17 mouse cellular contexts compared by ENCODE assay signal in the genomic region with DNA sequence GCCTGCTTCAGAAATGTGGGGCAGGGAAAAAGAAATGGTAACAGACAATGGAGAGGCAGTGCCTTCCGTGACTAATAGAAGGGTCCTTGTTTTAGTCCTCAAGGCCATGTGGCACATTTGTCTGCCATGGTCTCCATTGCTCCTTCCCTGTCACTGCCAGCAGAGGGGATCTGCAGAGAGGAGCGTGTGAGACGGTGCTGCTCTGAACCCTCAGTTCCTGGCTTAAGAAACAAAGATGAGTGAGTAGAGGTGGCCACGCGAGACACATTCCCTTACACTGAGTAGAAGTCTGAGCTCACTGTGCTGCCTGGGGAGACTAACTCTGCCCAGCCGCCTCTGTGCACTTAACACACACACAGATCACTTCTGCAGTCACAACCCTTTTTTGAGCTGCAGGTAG.
DNase-seq lines count a peak whose midpoint lies in the region; ATAC-seq and TF ChIP-seq lines count a peak whose summit lies in the region.
"Had no signal": no experiment of that assay in that cellular context is flagged by ENCODE, and none has a peak within 500 bp of the region (broad histone marks: within the 10 kb centered on the region; RNA-seq: fewer than 3 reads in every experiment).

No protein-coding gene starts in this region.

- TF ChIP-seq CTCF in forebrain, postnatal 0 days (IDR thresholded peaks at IDR 0.05; ENCODE audit: low read depth) = peak; percentile 47

- WGBS in forebrain, postnatal 0 days = 44% methylated on average over 6 of the region's 6 CpGs
- 50% methylated on average over 6 of the region's 6 CpGs for WGBS in forebrain, embryonic 16.5 days
- 61% methylated on average over 6 of the region's 6 CpGs for WGBS in limb, embryonic 10.5 days

- no peak overlapping the region for H3K9ac ChIP-seq in forebrain, postnatal 0 days
- no peak overlapping the region for H3K9ac ChIP-seq in forebrain, embryonic 16.5 days (replicated peaks; ENCODE audit: low read depth, low read length)
- H3K9ac ChIP-seq: heart, embryonic 13.5 days; limb, embryonic 15.5 days; midbrain, embryonic 12.5 days had no signal

- no peak for DNase-seq in forebrain, postnatal 0 days
- peak; percentile 16 for DNase-seq in R1 (ENCODE audit: low read depth, low spot score)
- DNase-seq in adrenal gland, postnatal 36 days = peak; percentile 45 to 47
- no peak for DNase-seq in limb, embryonic 10.5 days (ENCODE audit: low spot score)
- no peak for DNase-seq in left cerebral cortex, adult 8-10 months (ENCODE audit: low spot score in 2 of 2)
- DNase-seq in frontal cortex, postnatal 14 days (ENCODE audit: low spot score in 2 of 2) = no peak
- DNase-seq: cerebellum, adult 11 months; gastrocnemius, postnatal 25 days; kidney, postnatal 14 days; layer of hippocampus, postnatal 36 days; right cerebral cortex, postnatal 4 days; thymus, postnatal 36 days had no signal

- ATAC-seq in forebrain, postnatal 0 days = peak; percentile 64; the same call in 1 of the 2 replicates
- no peak for ATAC-seq in forebrain, embryonic 16.5 days
- ATAC-seq: CD4-positive, CD25-positive, alpha-beta regulatory T cell, adult 4 months had no signal

- H3K27me3 ChIP-seq in forebrain, postnatal 0 days (ENCODE audit: insufficient read depth, low read length) = no peaks in the 10 kb centered on the region
- no peaks in the 10 kb centered on the region for H3K27me3 ChIP-seq in forebrain, embryonic 16.5 days (replicated peaks; ENCODE audit: control insufficient read depth, insufficient read depth, low read length)
- no peaks in the 10 kb centered on the region for H3K27me3 ChIP-seq in limb, embryonic 10.5 days (ENCODE audit: low read depth, poor library complexity, severe bottlenecking)
- H3K27me3 ChIP-seq: heart, embryonic 13.5 days; limb, embryonic 15.5 days; midbrain, embryonic 12.5 days had no signal

- no peaks in the 10 kb centered on the region for H3K4me1 ChIP-seq in forebrain, postnatal 0 days (ENCODE audit: insufficient read depth)
- H3K4me1 ChIP-seq in forebrain, embryonic 16.5 days (replicated peaks; ENCODE audit: control insufficient read depth, insufficient read depth, low read length) = no peaks in the 10 kb centered on the region; the same call in 1 of the 2 replicates
- peaks cover 60% of the 10 kb centered on the region for H3K4me1 ChIP-seq in limb, embryonic 10.5 days

- no peaks in the 10 kb centered on the region for H3K9me3 ChIP-seq in forebrain, postnatal 0 days (ENCODE audit: low read length)
- H3K9me3 ChIP-seq in forebrain, embryonic 16.5 days (ENCODE audit: control insufficient read depth, low read length) = no peaks in the 10 kb centered on the region
- H3K9me3 ChIP-seq in limb, embryonic 10.5 days (replicated peaks) = 0 out of 2 replicates have a peak, but pooled peaks cover 2% of the 10 kb centered on the region
- H3K9me3 ChIP-seq: heart, embryonic 13.5 days; limb, embryonic 15.5 days; midbrain, embryonic 12.5 days had no signal

- no peak overlapping the region for H3K4me3 ChIP-seq in forebrain, postnatal 0 days (ENCODE audit: low read depth, low read length)
- H3K4me3 ChIP-seq in forebrain, embryonic 16.5 days (replicated peaks; ENCODE audit: low read length) = no peak overlapping the region
- H3K4me3 ChIP-seq in limb, embryonic 10.5 days = no peak overlapping the region
- H3K4me3 ChIP-seq: heart, embryonic 13.5 days; limb, embryonic 15.5 days; midbrain, embryonic 12.5 days had no signal

- no peak overlapping the region for H3K27ac ChIP-seq in forebrain, postnatal 0 days (ENCODE audit: low read depth, low read length)
- no peak overlapping the region for H3K27ac ChIP-seq in forebrain, embryonic 16.5 days (ENCODE audit: low read length)
- H3K27ac ChIP-seq in limb, embryonic 10.5 days = peak overlapping the region; percentile 43
- H3K27ac ChIP-seq: heart, embryonic 13.5 days; limb, embryonic 15.5 days; midbrain, embryonic 12.5 days had no signal

- no peak overlapping the region for H3K4me2 ChIP-seq in forebrain, postnatal 0 days (ENCODE audit: low read depth)
- H3K4me2 ChIP-seq in forebrain, embryonic 16.5 days (ENCODE audit: low read length) = no peak overlapping the region
- H3K4me2 ChIP-seq: heart, embryonic 13.5 days; limb, embryonic 15.5 days; midbrain, embryonic 12.5 days had no signal

- no peaks in the 10 kb centered on the region for H3K36me3 ChIP-seq in forebrain, postnatal 0 days (ENCODE audit: insufficient read depth)
- no peaks in the 10 kb centered on the region for H3K36me3 ChIP-seq in forebrain, embryonic 16.5 days (ENCODE audit: control insufficient read depth, insufficient read depth)
- H3K36me3 ChIP-seq in limb, embryonic 10.5 days = peaks cover 14% of the 10 kb centered on the region; the same call in 1 of the 2 replicates
- H3K36me3 ChIP-seq: limb, embryonic 15.5 days had no signal

Comparison
In these comparisons a context has a peak if more than half of its experiments do, and no peak if none do; other contexts are left out.
1. DNase-seq: peak in R1 (single experiment) and adrenal gland, postnatal 36 days (2 of 2); none in forebrain, postnatal 0 days (single experiment), limb, embryonic 10.5 days (single experiment), left cerebral cortex, adult 8-10 months (0 of 2) and frontal cortex, postnatal 14 days (0 of 2).